Mouse (Mus musculus) brown adipose tissue, adult 24 weeks (tissue): Measurements from ENCODE around the gene Gm28044. TPM values are rescaled to one million over a fixed set of nuclear protein-coding genes. Genes with fewer than 3 reads are reported as not detected.
A peak's percentile ranks its signal among the peaks of the same experiment; 100 is the strongest.

Experiments
- H3K27ac ChIP-seq: fragments of 200-500 bp; replicated peaks from 2 replicates; pipeline ENCODE4 v1.5.1; 2012; ENCODE audit warnings: low read depth, mild to moderate bottlenecking, low read length
- H3K4me1 ChIP-seq: fragments of 200-500 bp; 2 replicates; pipeline ENCODE4 v1.6.1; 2012; ENCODE audit warnings: low read length, mixed read lengths; ENCODE audit not compliant: control insufficient read depth, insufficient read depth, insufficient read length
- H3K4me3 ChIP-seq: fragments of 200-500 bp; 2 replicates; pipeline ENCODE4 v1.5.1; 2012; ENCODE audit warnings: low read depth, mild to moderate bottlenecking, low read length, moderate library complexity; ENCODE audit not compliant: insufficient read depth
- polyA plus RNA-seq: library from polyadenylated mRNA; stranded (reverse); fragments of >200 nt; gene quantifications from 2 replicates; pipeline ENCODE4 v1.2.4, GENCODE M21; 2012; ENCODE audit not compliant: missing spikeins, insufficient read depth, insufficient read length

Gm28044 gene
- polyA plus RNA-seq, 1 experiment = not detected

DNA sequence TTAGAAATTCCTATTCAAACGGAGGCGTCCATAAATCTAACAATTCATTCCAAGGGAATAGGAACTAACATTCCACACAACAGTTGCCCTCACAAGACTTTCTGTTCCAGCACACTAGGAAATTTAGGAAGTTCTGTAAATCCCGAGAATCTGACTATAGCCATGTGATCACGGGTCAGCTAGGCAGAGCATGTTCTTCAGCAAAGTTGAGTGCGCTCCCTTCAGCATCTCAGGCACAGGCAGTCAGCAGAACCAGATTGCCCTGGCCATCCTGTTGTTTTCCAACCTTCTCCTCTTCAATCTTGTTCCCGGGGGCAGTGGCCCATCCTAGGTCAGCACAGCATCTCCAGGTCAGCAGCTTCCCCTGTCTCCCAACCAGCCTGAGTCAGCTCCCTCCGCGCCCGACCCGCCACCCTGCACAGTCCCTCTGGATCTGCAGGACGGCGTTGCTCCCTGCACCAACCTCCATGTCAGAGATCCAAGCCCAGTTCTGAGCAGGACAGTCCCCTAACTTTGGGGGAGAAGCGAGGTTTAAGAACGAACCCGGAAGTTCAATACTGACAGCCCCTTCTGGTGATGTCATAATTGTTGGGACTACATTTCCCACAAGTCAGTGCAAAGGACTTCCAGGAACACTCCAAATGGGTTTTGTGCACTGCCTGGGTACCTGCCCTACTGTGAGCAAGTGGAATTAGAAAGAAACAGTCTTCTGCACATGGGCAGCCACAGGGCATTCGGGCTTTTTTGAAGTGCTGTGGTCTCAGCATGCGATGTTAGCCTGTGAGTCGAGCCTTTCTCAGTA is 91.6 kb downstream of the Gm28044 start:
- H3K27ac ChIP-seq = peak overlapping the region; percentile 73; the same call in 1 of the 2 replicates
- no peaks in the 10 kb centered on the region for H3K4me1 ChIP-seq
- H3K4me3 ChIP-seq = peak overlapping the region; percentile 93

Other genes starting within 250 kb of the Gm28044 start
- gene Rslcan18, start 244.3 kb downstream of the Gm28044 start, polyA plus RNA-seq = 0.46 TPM in 1 of 2 replicates, not detected in the other
- gene Zfp759, start 238.9 kb downstream of the Gm28044 start, polyA plus RNA-seq = 2.0 and 2.1 TPM in 2 replicates
- gene Rsl1, start 187.4 kb downstream of the Gm28044 start, polyA plus RNA-seq = 1.2 and 2.4 TPM in 2 replicates
- 0.54 and 0.59 TPM in 2 replicates for gene Zfp455, start 166.0 kb downstream of the Gm28044 start, polyA plus RNA-seq
- 0.58 and 1.7 TPM in 2 replicates for gene Zfp458, start 82.1 kb downstream of the Gm28044 start, polyA plus RNA-seq
- not detected in 2 replicates for gene Zfp457, start 54.1 kb downstream of the Gm28044 start, polyA plus RNA-seq
- 1.8 and 4.7 TPM in 2 replicates for gene Zfp595, start 28.0 kb downstream of the Gm28044 start, polyA plus RNA-seq
- gene Zfp953, start 69 bp upstream of the Gm28044 start, polyA plus RNA-seq = 1.1 and 1.3 TPM in 2 replicates
- 3.7 TPM in 1 of 2 replicates, not detected in the other for gene Gm28041, start 15.2 kb upstream of the Gm28044 start, polyA plus RNA-seq
- gene Zfp456, start 15.3 kb upstream of the Gm28044 start, polyA plus RNA-seq = 0.59 and 1.9 TPM in 2 replicates
- 0.67 and 2.1 TPM in 2 replicates for gene Zfp429, start 39.3 kb upstream of the Gm28044 start, polyA plus RNA-seq
- gene Zfp459, start 60.9 kb upstream of the Gm28044 start, polyA plus RNA-seq = 0.52 TPM in 1 of 2 replicates, not detected in the other
- gene Zfp874a, start 91.1 kb upstream of the Gm28044 start, polyA plus RNA-seq = 9.5 and 15.8 TPM in 2 replicates
- gene Zfp874b, start 123.7 kb upstream of the Gm28044 start, polyA plus RNA-seq = 6.2 and 10.3 TPM in 2 replicates
- gene Zfp58, start 140.0 kb upstream of the Gm28044 start, polyA plus RNA-seq = 3.1 and 4.8 TPM in 2 replicates
- not detected in 2 replicates for gene Gm26965, start 165.6 kb upstream of the Gm28044 start, polyA plus RNA-seq
- 50.5 and 55.8 TPM in 2 replicates for gene Zfp87, start 165.6 kb upstream of the Gm28044 start, polyA plus RNA-seq
- 2.1 and 5.4 TPM in 2 replicates for gene Zfp748, start 193.3 kb upstream of the Gm28044 start, polyA plus RNA-seq
- 4.0 and 5.3 TPM in 2 replicates for gene Zfp729b, start 249.2 kb upstream of the Gm28044 start, polyA plus RNA-seq